Mouse (Mus musculus) cerebellum, adult 11 months (tissue): ENCODE data around the gene Osbp2.
"Not testable (repeated sequence)": the region's sequence is repeated elsewhere in the genome, so short reads cannot be mapped to it uniquely, and the experiment has no call there.

Experiments
- DNase-seq: peaks from one replicate; pipeline ENCODE4 v3.0.0; 2022

The Osbp2 gene

GRCm38 (mm10) chr11:3863454-3864112 is at the start of gene Osbp2:
Gene Osbp2 (minus strand): TSS chr11:3863903.
- peak; percentile 89 for DNase-seq

GRCm38 (mm10) chr11:3912875-3913271 is 49.2 kb upstream of the Osbp2 start:
- DNase-seq: peak; percentile 54

- DNase-seq: no peak
Observed at GRCm38 (mm10) chr11:3912100-3912874, 48.6 kb upstream of the Osbp2 start.

GRCm38 (mm10) chr11:3911440-3911839 is 47.7 kb upstream of the Osbp2 start:
- DNase-seq: not testable (repeated sequence)

GRCm38 (mm10) chr11:3910513-3911310 is 47.0 kb upstream of the Osbp2 start:
- DNase-seq: no peak

GRCm38 (mm10) chr11:3909236-3909635 is 45.5 kb upstream of the Osbp2 start:
- DNase-seq: no peak

GRCm38 (mm10) chr11:3905446-3905845 is 41.7 kb upstream of the Osbp2 start:
- no peak for DNase-seq

- DNase-seq: no peak
Observed at GRCm38 (mm10) chr11:3904673-3905072, 41.0 kb upstream of the Osbp2 start.

- no peak for DNase-seq
Observed at GRCm38 (mm10) chr11:3903046-3903445, 39.3 kb upstream of the Osbp2 start.

- DNase-seq: no peak
Observed at GRCm38 (mm10) chr11:3902516-3902915, 38.8 kb upstream of the Osbp2 start.

- DNase-seq: no peak
Observed at GRCm38 (mm10) chr11:3900296-3900695, 36.6 kb upstream of the Osbp2 start.

GRCm38 (mm10) chr11:3895933-3896332 is 32.2 kb upstream of the Osbp2 start:
- DNase-seq: no peak

GRCm38 (mm10) chr11:3895458-3895857 is 31.8 kb upstream of the Osbp2 start:
- DNase-seq: no peak

GRCm38 (mm10) chr11:3894406-3895281 is 30.9 kb upstream of the Osbp2 start, which contains the start of the genes 4921536K21Rik and Dusp18:
Gene 4921536K21Rik (minus strand): TSS chr11:3895098.
Gene Dusp18 (plus strand): TSS chr11:3895240.
- DNase-seq: peak; percentile 53

- no peak for DNase-seq
Observed at GRCm38 (mm10) chr11:3893970-3894369, 30.3 kb upstream of the Osbp2 start.

GRCm38 (mm10) chr11:3887331-3887730 is 23.6 kb upstream of the Osbp2 start:
- no peak for DNase-seq

- DNase-seq: no peak
Observed at GRCm38 (mm10) chr11:3883711-3884110, 20.0 kb upstream of the Osbp2 start.

GRCm38 (mm10) chr11:3879836-3880235 is 16.1 kb upstream of the Osbp2 start:
- peak; percentile 77 for DNase-seq

GRCm38 (mm10) chr11:3878660-3879059 is 15.0 kb upstream of the Osbp2 start:
- DNase-seq: no peak

- DNase-seq: no peak
Observed at GRCm38 (mm10) chr11:3876419-3876818, 12.7 kb upstream of the Osbp2 start.

- no peak for DNase-seq
Observed at GRCm38 (mm10) chr11:3864343-3864742, 640 bp upstream of the Osbp2 start.
